Mouse (Mus musculus) liver, adult 2 months (tissue): ENCODE measurements at regions not wholly inside any gene's neighbourhood (a gene's known extent, or its start where the extent isn't known, plus 50 kb on each side); places are given as distances from the start of the nearest gene placed in this dataset.

Experiments used
- DNase-seq: peaks from one replicate; pipeline ENCODE4 v3.0.0-alpha.2; 2011; ENCODE audit warnings: low read depth, low spot score; ENCODE audit errors: extremely low read depth
- H3K27ac ChIP-seq: fragments of 200-500 bp; replicated peaks from 2 replicates; pipeline ENCODE4 v1.5.1; 2012; ENCODE audit warnings: low read depth, mild to moderate bottlenecking, control low read depth, inconsistent platforms, low read length; ENCODE audit not compliant: insufficient read depth
- H3K27me3 ChIP-seq: fragments of 200-500 bp; 2 replicates; pipeline ENCODE4 v1.6.1; 2012; ENCODE audit warnings: mild to moderate bottlenecking, moderate library complexity, low read length, inconsistent platforms; ENCODE audit not compliant: control insufficient read depth, insufficient read depth
- H3K36me3 ChIP-seq: fragments of 200-500 bp; 2 replicates; pipeline ENCODE4 v1.6.1; 2012; ENCODE audit warnings: low read length, inconsistent platforms; ENCODE audit not compliant: control insufficient read depth, insufficient read depth
- H3K4me1 ChIP-seq: fragments of 200-500 bp; 2 replicates; pipeline ENCODE4 v1.6.1; 2011; ENCODE audit warnings: low read length; ENCODE audit not compliant: control insufficient read depth, insufficient read depth
- H3K4me3 ChIP-seq: fragments of 200-500 bp; 2 replicates; pipeline ENCODE4 v1.5.1; 2011; ENCODE audit warnings: low read depth, mild to moderate bottlenecking, control low read depth, low read length, moderate library complexity; ENCODE audit not compliant: insufficient read depth
- H3K79me2 ChIP-seq: fragments of 200-500 bp; 2 replicates; pipeline ENCODE4 v1.6.1; 2012; ENCODE audit warnings: inconsistent platforms, mild to moderate bottlenecking, low read length, moderate library complexity; ENCODE audit not compliant: control insufficient read depth, insufficient read depth
- H3K9ac ChIP-seq: fragments of 200-500 bp; 2 replicates; pipeline ENCODE4 v1.6.1; 2012; ENCODE audit warnings: low read depth, mild to moderate bottlenecking, control low read depth, inconsistent platforms, low read length
- CTCF ChIP-seq: fragments of 200-500 bp; IDR thresholded peaks from 2 replicates; pipeline ENCODE4 v1.5.1; 2011; ENCODE audit warnings: low read depth, low read length, control low read depth
- POLR2A ChIP-seq: fragments of 200-500 bp; IDR thresholded peaks from 2 replicates; pipeline ENCODE4 v1.6.1; 2011; ENCODE audit warnings: low read length, control low read depth; ENCODE audit not compliant: insufficient read depth; ENCODE audit errors: extremely low read depth
- WGBS: fragments of 180-500 bp; shearing (Covaris S2); methylation state at CpG from one replicate; pipeline ENCODE4 v1.1.7; 2018; 5-methylcytosine and 5-hydroxymethylcytosine counted together

GRCm38 (mm10) chr1:92737600-92738197 is 89.1 kb upstream of the Otos start:
- H3K4me3 ChIP-seq: no peak overlapping the region
- H3K27ac ChIP-seq: no peak overlapping the region
- 44% methylated on average over 11 of the region's 11 CpGs for WGBS
- H3K9ac ChIP-seq: no peak overlapping the region
- no peak for DNase-seq
- H3K27me3 ChIP-seq: no peaks in the 10 kb centered on the region
- TF ChIP-seq CTCF (no peak), POLR2A (no peak)
- no peaks in the 10 kb centered on the region for H3K36me3 ChIP-seq
- no peaks in the 10 kb centered on the region for H3K79me2 ChIP-seq
- no peaks in the 10 kb centered on the region for H3K4me1 ChIP-seq

- no peak overlapping the region for H3K27ac ChIP-seq
- DNase-seq: no peak
- no peak overlapping the region for H3K9ac ChIP-seq
- H3K79me2 ChIP-seq: no peaks in the 10 kb centered on the region
- H3K36me3 ChIP-seq: no peaks in the 10 kb centered on the region
- 58% methylated on average over 7 of the region's 7 CpGs for WGBS
- no peak for TF ChIP-seq CTCF
- no peak for TF ChIP-seq POLR2A
- H3K4me3 ChIP-seq: no peak overlapping the region
- H3K27me3 ChIP-seq: no peaks in the 10 kb centered on the region
- H3K4me1 ChIP-seq: no peaks in the 10 kb centered on the region
Observed at GRCm38 (mm10) chr1:92736411-92736810, 87.8 kb upstream of the Otos start.

- Histone ChIP-seq H3K27me3 (no peaks in the 10 kb centered on the region), H3K4me3 (no peak overlapping the region), H3K9ac (no peak overlapping the region), H3K36me3 (no peaks in the 10 kb centered on the region), H3K27ac (no peak overlapping the region), H3K4me1 (no peaks in the 10 kb centered on the region), H3K79me2 (no peaks in the 10 kb centered on the region)
- WGBS: 83% methylated on average over 8 of the region's 8 CpGs
- no peak for DNase-seq
- TF ChIP-seq POLR2A: no peak
Observed at GRCm38 (mm10) chr1:92733732-92734131, 85.1 kb upstream of the Otos start.

GRCm38 (mm10) chr1:92731353-92732282 is 83.0 kb upstream of the Otos start:
- TF ChIP-seq CTCF (no peak), POLR2A (no peak)
- H3K4me3 ChIP-seq: no peak overlapping the region
- no peak overlapping the region for H3K27ac ChIP-seq
- H3K9ac ChIP-seq: no peak overlapping the region
- no peaks in the 10 kb centered on the region for H3K79me2 ChIP-seq
- no peaks in the 10 kb centered on the region for H3K4me1 ChIP-seq
- no peaks in the 10 kb centered on the region for H3K36me3 ChIP-seq
- 87% methylated on average over 11 of the region's 11 CpGs for WGBS
- H3K27me3 ChIP-seq: no peaks in the 10 kb centered on the region
- no peak for DNase-seq

GRCm38 (mm10) chr1:92730576-92730975 is 81.9 kb upstream of the Otos start:
- H3K79me2 ChIP-seq: no peaks in the 10 kb centered on the region
- no peaks in the 10 kb centered on the region for H3K27me3 ChIP-seq
- H3K9ac ChIP-seq: no peak overlapping the region
- no peaks in the 10 kb centered on the region for H3K36me3 ChIP-seq
- TF ChIP-seq POLR2A (no peak), CTCF (no peak)
- no peaks in the 10 kb centered on the region for H3K4me1 ChIP-seq
- H3K4me3 ChIP-seq: no peak overlapping the region
- no peak overlapping the region for H3K27ac ChIP-seq
- 38% methylated on average over 6 of the region's 6 CpGs for WGBS
- DNase-seq: no peak

GRCm38 (mm10) chr1:92727961-92728360 is 79.3 kb upstream of the Otos start:
- no peaks in the 10 kb centered on the region for H3K79me2 ChIP-seq
- no peak for DNase-seq
- H3K4me3 ChIP-seq: no peak overlapping the region
- TF ChIP-seq POLR2A: no peak
- TF ChIP-seq CTCF: no peak
- no peaks in the 10 kb centered on the region for H3K27me3 ChIP-seq
- H3K9ac ChIP-seq: no peak overlapping the region
- H3K4me1 ChIP-seq: peaks cover 7% of the 10 kb centered on the region
- H3K27ac ChIP-seq: no peak overlapping the region
- no peaks in the 10 kb centered on the region for H3K36me3 ChIP-seq
- WGBS: 76% methylated on average over 4 of the region's 4 CpGs
